Mouse (Mus musculus) frontal cortex, adult 2 months (tissue): Measurements from ENCODE around the gene Gm49601. TPM values are rescaled to one million over a fixed set of nuclear protein-coding genes. Genes with fewer than 3 reads are reported as not detected.

Experiments used
- DNase-seq, 2 experiments: peaks; one replicate each; pipeline ENCODE4 v3.0.0; 2022; ENCODE audit warnings: low spot score in 1 of 2; ENCODE audit errors: extremely low spot score in 1 of 2
- polyA plus RNA-seq: library from polyadenylated mRNA; depleted of rRNA; stranded (reverse); fragments of >200 nt; gene quantifications from 2 replicates; pipeline ENCODE4 v1.2.3, GENCODE M21; 2012

Gm49601 gene
- polyA plus RNA-seq, 1 experiment: 169 TPM

- no peak for DNase-seq
These were observed 12.9 kb downstream of the Gm49601 start for GRCm38 (mm10) chr16:18613301-18613700.

GRCm38 (mm10) chr16:18611752-18612151 is 14.5 kb downstream of the Gm49601 start:
- no peak for DNase-seq

- DNase-seq: no peak
These were observed 17.1 kb downstream of the Gm49601 start for GRCm38 (mm10) chr16:18609099-18609498.

GRCm38 (mm10) chr16:18608226-18608625 is 18.0 kb downstream of the Gm49601 start:
- DNase-seq: no peak

- no peak for DNase-seq
These were observed 20.5 kb downstream of the Gm49601 start for GRCm38 (mm10) chr16:18605705-18606104.

- DNase-seq: no peak
These were observed 21.9 kb downstream of the Gm49601 start for GRCm38 (mm10) chr16:18604267-18604701.

GRCm38 (mm10) chr16:18601447-18601846 is 24.8 kb downstream of the Gm49601 start:
- DNase-seq: no peak

GRCm38 (mm10) chr16:18598006-18598405 is 28.2 kb downstream of the Gm49601 start:
- no peak for DNase-seq

GRCm38 (mm10) chr16:18596255-18596654 is 30.0 kb downstream of the Gm49601 start:
- DNase-seq: no peak

- DNase-seq: no peak
These were observed 32.3 kb downstream of the Gm49601 start for GRCm38 (mm10) chr16:18593930-18594329.

- DNase-seq: no peak
These were observed 34.9 kb downstream of the Gm49601 start for GRCm38 (mm10) chr16:18591047-18592018.

GRCm38 (mm10) chr16:18589804-18590790 is 36.1 kb downstream of the Gm49601 start, which contains the start of gene Tbx1:
Tbx1 (minus strand) TSS chr16:18590671.
- DNase-seq: no peak

GRCm38 (mm10) chr16:18589080-18589621 is 37.1 kb downstream of the Gm49601 start:
- no peak for DNase-seq

GRCm38 (mm10) chr16:18588738-18589055 is 37.5 kb downstream of the Gm49601 start:
- DNase-seq: no peak

- no peak for DNase-seq
These were observed 38.1 kb downstream of the Gm49601 start for GRCm38 (mm10) chr16:18587847-18588737.

- DNase-seq: no peak
These were observed 39.2 kb downstream of the Gm49601 start for GRCm38 (mm10) chr16:18586906-18587546.

GRCm38 (mm10) chr16:18586076-18586905 is 39.9 kb downstream of the Gm49601 start:
- DNase-seq: no peak

GRCm38 (mm10) chr16:18585676-18586075 is 40.6 kb downstream of the Gm49601 start:
- DNase-seq: no peak
